Comparison of ENCODE assay signal across 9 mouse cellular contexts in genomic region chr9:96773146-96773545, GRCm38 (mm10). TPM values are rescaled to one million over a fixed set of nuclear protein-coding genes. Genes with fewer than 3 reads are reported as not detected.
DNase-seq lines count a peak whose midpoint lies in the region; ATAC-seq and TF ChIP-seq lines count a peak whose summit lies in the region.
"Had no signal": no experiment of that assay in that cellular context is flagged by ENCODE, and none has a peak within 500 bp of the region (broad histone marks: within the 10 kb centered on the region; RNA-seq: fewer than 3 reads in every experiment).

No protein-coding gene starts in this region.

- DNase-seq in cerebellum, postnatal 10 days, result peak; percentile 27 to 43
- no peak for DNase-seq in cerebellum, adult 11-12 months
- peak; percentile 27 for DNase-seq in neural tube, embryonic 10.5 days (ENCODE audit: extremely low spot score, low spot score)
- peak; percentile 49 for DNase-seq in embryo, embryonic 11 days
- no peak for DNase-seq in left cerebral cortex, adult 18-20 months (ENCODE audit: low spot score in 2 of 2)
- no peak for DNase-seq in gastrocnemius, adult 18-20 months (ENCODE audit: low spot score)
- DNase-seq: liver, postnatal 0 days had no signal

- no peak for ATAC-seq in neural tube, embryonic 15.5 days (ENCODE audit: low FRiP score)
- ATAC-seq: liver, postnatal 0 days had no signal

- H3ac ChIP-seq in myocyte (ENCODE audit: control insufficient read depth, insufficient read length), result no peak overlapping the region

- WGBS in neural tube, embryonic 15.5 days, result 4% methylated on average over 6 of the region's 6 CpGs

- H3K9me3 ChIP-seq in neural tube, embryonic 15.5 days (replicated peaks), result no peaks in the 10 kb centered on the region

- no peaks in the 10 kb centered on the region for H3K27me3 ChIP-seq in neural tube, embryonic 15.5 days (replicated peaks)
- no peaks in the 10 kb centered on the region for H3K27me3 ChIP-seq in myocyte (ENCODE audit: control insufficient read depth, insufficient read depth, insufficient read length)

- H3K4me2 ChIP-seq in neural tube, embryonic 15.5 days, result no peak overlapping the region
- H3K4me2 ChIP-seq in myocyte (ENCODE audit: low read depth), result peak overlapping the region; percentile 55

- no peaks in the 10 kb centered on the region for H3K36me3 ChIP-seq in neural tube, embryonic 15.5 days
- no peaks in the 10 kb centered on the region for H3K36me3 ChIP-seq in myocyte (ENCODE audit: control insufficient read depth, insufficient read depth)

- no peak overlapping the region for H3K27ac ChIP-seq in neural tube, embryonic 15.5 days (replicated peaks)

- no peaks in the 10 kb centered on the region for H3K79me2 ChIP-seq in myocyte (ENCODE audit: control insufficient read depth, insufficient read depth)

- peaks cover 10% of the 10 kb centered on the region for H3K4me1 ChIP-seq in neural tube, embryonic 15.5 days

- no peak overlapping the region for H3K4me3 ChIP-seq in neural tube, embryonic 15.5 days (replicated peaks)
- H3K4me3 ChIP-seq in myocyte, result no peak overlapping the region

- no peak overlapping the region for H3K9ac ChIP-seq in neural tube, embryonic 15.5 days (replicated peaks)
- H3K9ac ChIP-seq: liver, postnatal 0 days had no signal

- TF ChIP-seq POLR2A in myocyte (IDR thresholded peaks at IDR 0.05; ENCODE audit: insufficient read length, low read depth), result no peak

TF ChIP-seq in myocyte, 11 proteins besides CTCF, POLR2A, EP300 and RAD21:
- TF ChIP-seq CEBPB (IDR thresholded peaks at IDR 0.05; ENCODE audit: insufficient read depth, poor library complexity, severe bottlenecking) (no peak), USF1 (IDR thresholded peaks at IDR 0.05; ENCODE audit: low read depth) (no peak), SRF (IDR thresholded peaks at IDR 0.05; ENCODE audit: control insufficient read depth, insufficient read length, low read depth) (no peak), TCF3 (IDR thresholded peaks at IDR 0.05; ENCODE audit: insufficient read length, low read depth) (no peak), POLR2AphosphoS2 (IDR thresholded peaks at IDR 0.05; ENCODE audit: insufficient read length, low read depth) (no peak), REST (IDR thresholded peaks at IDR 0.05; ENCODE audit: insufficient read depth, insufficient read length) (no peak), MAX (IDR thresholded peaks at IDR 0.05; ENCODE audit: low read depth) (no peak), MYOD1 (IDR thresholded peaks at IDR 0.05; ENCODE audit: control insufficient read depth in 1 of 3, insufficient read length in 2 of 3, low read depth in 2 of 3) (no peak), TCF12 (IDR thresholded peaks at IDR 0.05; ENCODE audit: insufficient read depth, poor library complexity, severe bottlenecking) (no peak), MYOG (IDR thresholded peaks at IDR 0.05; ENCODE audit: control insufficient read depth in 1 of 3, insufficient read depth in 1 of 3, insufficient read length in 2 of 3, low read depth in 2 of 3) (no peak), E2F4 (IDR thresholded peaks at IDR 0.05; ENCODE audit: insufficient read depth) (no peak)
TF ChIP-seq in myocyte: peak in this region for 0.

RNA-seq across cellular contexts. Expression of gene Zbtb38, which starts 20.5 kb away (rescaled TPM):
- 48.0 and 52.3 TPM in 2 replicates for polyA plus RNA-seq in neural tube, embryonic 15.5 days (2015; fragmentation: Nextera tagmentation; extraction: Ambion mirVana)
- polyA plus RNA-seq in myocyte (2012; fragmentation: generic; extraction: Trizol), result 9.1 TPM
- 10 to 100 TPM; 65.0 to 70.1 TPM for total RNA-seq in left cerebral cortex, adult 18-20 months (2021)
- total RNA-seq in gastrocnemius, adult 18-20 months (2021), result 10 to 100 TPM; 35.0 to 35.9 TPM

Comparison
In these comparisons a context has a peak if more than half of its experiments do, and no peak if none do; other contexts are left out.
1. DNase-seq: peak in cerebellum, postnatal 10 days (2 of 2), neural tube, embryonic 10.5 days (single experiment) and embryo, embryonic 11 days (single experiment); none in cerebellum, adult 11-12 months (single experiment), left cerebral cortex, adult 18-20 months (0 of 2) and gastrocnemius, adult 18-20 months (single experiment).